Mouse (Mus musculus): ENCODE results near the gene Cnnm4. TPM values are rescaled to one million over a fixed set of nuclear protein-coding genes. Genes with fewer than 3 reads are reported as not detected.

The Cnnm4 gene
- polyA plus RNA-seq, 1 experiment: 103 TPM

- under 1% methylated on average over 52 of the region's 52 CpGs for WGBS
- DNase-seq (ENCODE audit: low read depth, low spot score): no peak
Observed at GRCm38 (mm10) chr1:36556553-36557456, 85.4 kb downstream of the Cnnm4 start.

DNA sequence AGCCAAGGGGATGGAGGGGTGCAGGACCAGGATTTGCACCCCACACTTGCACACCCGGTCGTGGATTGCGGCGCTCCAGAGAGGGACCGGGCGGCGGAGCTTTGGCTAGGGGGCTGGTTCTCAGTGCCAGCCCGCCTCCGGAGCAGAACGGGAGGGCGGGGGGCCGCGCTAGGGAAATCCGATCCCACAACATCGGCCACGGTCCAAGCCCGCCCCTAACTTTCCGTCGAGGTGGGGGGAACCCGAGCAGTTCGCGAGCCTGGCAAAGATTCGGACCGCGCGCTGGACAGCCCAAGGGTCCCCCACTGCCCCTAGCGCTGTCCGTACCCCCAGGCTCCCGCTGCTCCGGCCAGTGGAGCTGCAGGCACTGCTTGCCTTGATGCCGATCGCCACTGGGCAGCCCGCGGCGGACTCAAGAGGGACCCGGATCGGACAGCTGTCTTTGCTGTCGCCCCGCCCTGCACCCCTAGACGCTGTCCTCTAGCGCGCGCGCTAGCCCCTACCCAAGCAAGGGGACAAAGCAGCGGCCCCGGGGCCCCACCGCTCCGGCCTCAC lies 86.1 kb downstream of the Cnnm4 start:
- WGBS: under 1% methylated on average over 48 of the region's 48 CpGs
- DNase-seq (ENCODE audit: low read depth, low spot score): no peak

Other genes with a start within 250 kb of the Cnnm4 start
- 18.5 and 19.8 TPM in 2 replicates for gene Uggt1, start 226.9 kb upstream of the Cnnm4 start, polyA plus RNA-seq (2012; rRNA removed)
- gene Neurl3, start 196.9 kb upstream of the Cnnm4 start, polyA plus RNA-seq (2012; rRNA removed): 88.2 and 180 TPM in 2 replicates
- gene Arid5a, start 163.9 kb upstream of the Cnnm4 start, polyA plus RNA-seq (2012; rRNA removed): 7.8 and 8.0 TPM in 2 replicates
- gene Kansl3, start 102.4 kb upstream of the Cnnm4 start, polyA plus RNA-seq (2012; rRNA removed): 24.1 and 48.4 TPM in 2 replicates
- gene Fer1l5, start 99.3 kb upstream of the Cnnm4 start, polyA plus RNA-seq (2012; rRNA removed): not detected in 2 replicates
- gene Lman2l, start 26.3 kb upstream of the Cnnm4 start, polyA plus RNA-seq (2012; rRNA removed): 8.1 and 9.3 TPM in 2 replicates
- gene Cnnm3, start 40.2 kb downstream of the Cnnm4 start, polyA plus RNA-seq (2012; rRNA removed): 12.8 and 13.7 TPM in 2 replicates
- 6.5 and 8.1 TPM in 2 replicates for gene Ankrd23, start 65.3 kb downstream of the Cnnm4 start, polyA plus RNA-seq (2012; rRNA removed)
- 0.08 TPM in 1 of 2 replicates, not detected in the other for gene Gm42417, start 67.8 kb downstream of the Cnnm4 start, polyA plus RNA-seq (2012; rRNA removed)
- 9.4 and 11.2 TPM in 2 replicates for gene Ankrd39, start 75.8 kb downstream of the Cnnm4 start, polyA plus RNA-seq (2012; rRNA removed)
- 4.7 and 6.7 TPM in 2 replicates for gene Sema4c, start 86.7 kb downstream of the Cnnm4 start, polyA plus RNA-seq (2012; rRNA removed)
- gene Fam178b, start 211.6 kb downstream of the Cnnm4 start, polyA plus RNA-seq (2012; rRNA removed): 0.73 and 1.2 TPM in 2 replicates
- 760 and 804 TPM in 2 replicates for gene Cox5b, start 219.8 kb downstream of the Cnnm4 start, polyA plus RNA-seq (2012; rRNA removed)
- gene 4933424G06Rik, start 238.5 kb downstream of the Cnnm4 start, polyA plus RNA-seq (2012; rRNA removed): not detected in 2 replicates
- 80.7 and 107 TPM in 2 replicates for gene Actr1b, start 242.8 kb downstream of the Cnnm4 start, polyA plus RNA-seq (2012; rRNA removed)